Mouse (Mus musculus) liver, embryonic 11.5 days (tissue): ENCODE results near the gene Gm49661. TPM values are rescaled to one million over a fixed set of nuclear protein-coding genes. Genes with fewer than 3 reads are reported as not detected.

Source experiments
- ATAC-seq: fragments of 200-750 bp; cut with Nextera tagmentation; replicated peaks from 2 replicates; pipeline ENCODE4 v1.8.0; 2017; ENCODE audit warnings: moderate number of reproducible peaks, mild to moderate bottlenecking, moderate TSS enrichment, moderate library complexity; ENCODE audit not compliant: low FRiP score
- DNase-seq: peaks from one replicate; pipeline ENCODE4 v3.0.0-alpha.2; 2017; ENCODE audit warnings: low spot score
- H3K27ac ChIP-seq: fragments of 300-500 bp; sonication (generic); 2 replicates; pipeline ENCODE4 v1.5.1; 2014; ENCODE audit warnings: mild to moderate bottlenecking, low read depth, low read length, control low read depth
- H3K27me3 ChIP-seq: fragments of 300-500 bp; sonication (generic); replicated peaks from 2 replicates; pipeline ENCODE4 v1.6.1; 2014; ENCODE audit warnings: low read length, mixed read lengths; ENCODE audit not compliant: control insufficient read depth, insufficient read depth
- H3K36me3 ChIP-seq: fragments of 300-500 bp; sonication (generic); 2 replicates; pipeline ENCODE4 v1.6.1; 2014; ENCODE audit warnings: mild to moderate bottlenecking, low read length, moderate library complexity, mixed read lengths; ENCODE audit not compliant: control insufficient read depth, insufficient read depth
- H3K4me1 ChIP-seq: fragments of 300-500 bp; sonication (generic); replicated peaks from 2 replicates; pipeline ENCODE4 v1.6.1; 2014; ENCODE audit warnings: low read length, mixed read lengths; ENCODE audit not compliant: control insufficient read depth, insufficient read depth
- H3K4me2 ChIP-seq: fragments of 300-500 bp; sonication (generic); 2 replicates; pipeline ENCODE4 v1.6.1; 2014; ENCODE audit warnings: mild to moderate bottlenecking, control low read depth, moderate library complexity
- H3K4me3 ChIP-seq: fragments of 300-500 bp; sonication (generic); 2 replicates; pipeline ENCODE4 v1.5.1; 2014; ENCODE audit warnings: low read depth, low read length, control low read depth
- H3K9ac ChIP-seq: fragments of 300-500 bp; sonication (generic); 2 replicates; pipeline ENCODE4 v1.6.1; 2014; ENCODE audit warnings: low read depth, low read length, control low read depth
- H3K9me3 ChIP-seq: fragments of 300-500 bp; sonication (generic); 2 replicates; pipeline ENCODE4 v1.6.1; 2016; ENCODE audit warnings: low read length, inconsistent platforms, mixed read lengths; ENCODE audit not compliant: control insufficient read depth
- WGBS: fragments of 180-500 bp; shearing (Covaris S2); extraction: QIAGEN DNeasy Blood & Tissue Kit; methylation state at CpG from one replicate; pipeline ENCODE4 v1.1.7; 2014; 5-methylcytosine and 5-hydroxymethylcytosine counted together
- polyA plus RNA-seq: library from polyadenylated mRNA; unstranded; fragments of >200 nt; fragmentation: Nextera tagmentation; extraction: Ambion mirVana; gene quantifications from 2 replicates; pipeline ENCODE4 v1.2.1, GENCODE M21; 2014

Gm49661 gene
- polyA plus RNA-seq, 1 experiment from 2014 or later = not detected

- peaks cover 54% of the 10 kb centered on the region for H3K4me1 ChIP-seq
- no peaks in the 10 kb centered on the region for H3K27me3 ChIP-seq
- DNase-seq (no peak), ATAC-seq (no peak)
- no peaks in the 10 kb centered on the region for H3K9me3 ChIP-seq
- H3K4me2 ChIP-seq = peak overlapping the region; percentile 99
- peaks cover 38% of the 10 kb centered on the region for H3K36me3 ChIP-seq
- H3K9ac ChIP-seq = peak overlapping the region; percentile 32; the same call in 1 of the 2 replicates
- 70% methylated on average over 4 of the region's 4 CpGs for WGBS
- peak overlapping the region; percentile 96 for H3K27ac ChIP-seq
- H3K4me3 ChIP-seq = peak overlapping the region; percentile 78
Observed at GRCm38 (mm10) chr8:84973803-84974542, 4.7 kb upstream of the Gm49661 start.

DNA sequence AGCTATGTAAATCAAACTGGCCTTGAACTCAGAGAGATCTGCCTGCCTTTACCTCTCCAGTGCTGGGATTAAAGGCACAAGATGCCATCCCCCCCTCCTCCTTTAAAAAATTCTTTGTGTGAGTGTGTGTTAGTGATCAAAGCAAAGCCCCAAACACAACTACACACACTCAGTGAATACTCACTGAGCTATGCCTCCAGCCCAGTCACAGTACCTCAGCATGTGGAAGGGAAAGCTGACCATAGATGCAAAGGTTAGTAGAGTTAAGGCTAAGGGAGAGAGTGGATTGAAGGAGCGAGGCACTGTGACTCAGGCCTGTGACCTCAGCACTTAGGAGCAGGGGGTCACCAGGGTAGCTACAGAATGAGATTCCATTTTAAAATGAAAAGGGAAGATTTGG lies 3.8 kb upstream of the Gm49661 start:
- Histone ChIP-seq H3K9ac (peak overlapping the region; percentile 4; the same call in 1 of the 2 replicates), H3K27ac (peak overlapping the region; percentile 96; the same call in 1 of the 2 replicates)
- 88% methylated on average over 1 of the region's 1 CpGs for WGBS

DNA sequence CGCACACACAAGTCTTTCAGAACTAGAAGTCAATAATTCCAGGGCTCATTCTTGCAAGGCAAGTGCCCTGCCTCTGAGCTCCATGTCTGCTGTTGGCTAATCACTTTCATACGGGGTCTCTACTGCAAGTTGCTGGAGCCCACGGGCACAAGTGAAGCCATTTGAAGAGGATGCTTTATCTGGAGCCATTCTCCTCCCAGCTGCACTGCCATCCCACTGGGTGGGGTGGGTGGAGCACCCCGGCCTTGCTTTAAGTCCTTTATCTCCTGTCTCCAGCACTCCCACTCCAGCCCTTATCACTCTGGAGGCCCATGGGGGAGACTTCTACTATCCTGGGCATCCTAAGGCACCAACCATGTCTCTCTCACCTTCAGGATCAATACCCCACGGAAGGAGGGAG lies 1.7 kb upstream of the Gm49661 start:
- Histone ChIP-seq H3K4me3 (peak overlapping the region; percentile 62), H3K27ac (peak overlapping the region; percentile 96), H3K9me3 (no peaks in the 10 kb centered on the region), H3K27me3 (no peaks in the 10 kb centered on the region), H3K9ac (peak overlapping the region; percentile 90), H3K4me1 (peaks cover 67% of the 10 kb centered on the region), H3K36me3 (peaks cover 38% of the 10 kb centered on the region), H3K4me2 (peak overlapping the region; percentile 99)
- ATAC-seq (peak; percentile 83), DNase-seq (peak; percentile 62)
- 33% methylated on average over 5 of the region's 5 CpGs for WGBS

More for the DNA sequence above, 3.8 kb upstream of the Gm49661 start:
- Histone ChIP-seq H3K4me2 (peak overlapping the region; percentile 99), H3K4me3 (peak overlapping the region; percentile 22; the same call in 1 of the 2 replicates), H3K9me3 (no peaks in the 10 kb centered on the region), H3K4me1 (peaks cover 58% of the 10 kb centered on the region), H3K27me3 (no peaks in the 10 kb centered on the region), H3K36me3 (peaks cover 38% of the 10 kb centered on the region)
- no peak for ATAC-seq
- DNase-seq = no peak

GRCm38 (mm10) chr8:84970135-84970790 lies 1.0 kb upstream of the Gm49661 start:
- Histone ChIP-seq H3K36me3 (peaks cover 38% of the 10 kb centered on the region), H3K4me1 (peaks cover 62% of the 10 kb centered on the region), H3K9me3 (no peaks in the 10 kb centered on the region), H3K4me3 (peak overlapping the region; percentile 62), H3K9ac (peak overlapping the region; percentile 90), H3K4me2 (peak overlapping the region; percentile 99), H3K27me3 (no peaks in the 10 kb centered on the region), H3K27ac (peak overlapping the region; percentile 96)
- no peak for ATAC-seq
- WGBS = 8% methylated on average over 21 of the region's 21 CpGs
- no peak for DNase-seq

- Histone ChIP-seq H3K36me3 (peaks cover 24% of the 10 kb centered on the region), H3K9me3 (no peaks in the 10 kb centered on the region), H3K4me1 (peaks cover 65% of the 10 kb centered on the region), H3K27ac (peak overlapping the region; percentile 96), H3K4me3 (peak overlapping the region; percentile 62), H3K27me3 (no peaks in the 10 kb centered on the region), H3K9ac (peak overlapping the region; percentile 90), H3K4me2 (peak overlapping the region; percentile 99)
- ATAC-seq (no peak), DNase-seq (no peak)
- 12% methylated on average over 2 of the region's 2 CpGs for whole genome bisulfite sequencing
Observed at GRCm38 (mm10) chr8:84968650-84969049, 583 bp downstream of the Gm49661 start.

GRCm38 (mm10) chr8:84967532-84968304 lies 1.5 kb downstream of the Gm49661 start:
- Histone ChIP-seq H3K27me3 (no peaks in the 10 kb centered on the region), H3K4me1 (peaks cover 60% of the 10 kb centered on the region), H3K27ac (peak overlapping the region; percentile 96), H3K36me3 (peaks cover 17% of the 10 kb centered on the region), H3K4me2 (peak overlapping the region; percentile 99), H3K9me3 (no peaks in the 10 kb centered on the region), H3K9ac (peak overlapping the region; percentile 46), H3K4me3 (no peak overlapping the region; the same call in 1 of the 2 replicates)
- 82% methylated on average over 13 of the region's 13 CpGs for WGBS
- no peak for ATAC-seq
- DNase-seq = no peak

DNA sequence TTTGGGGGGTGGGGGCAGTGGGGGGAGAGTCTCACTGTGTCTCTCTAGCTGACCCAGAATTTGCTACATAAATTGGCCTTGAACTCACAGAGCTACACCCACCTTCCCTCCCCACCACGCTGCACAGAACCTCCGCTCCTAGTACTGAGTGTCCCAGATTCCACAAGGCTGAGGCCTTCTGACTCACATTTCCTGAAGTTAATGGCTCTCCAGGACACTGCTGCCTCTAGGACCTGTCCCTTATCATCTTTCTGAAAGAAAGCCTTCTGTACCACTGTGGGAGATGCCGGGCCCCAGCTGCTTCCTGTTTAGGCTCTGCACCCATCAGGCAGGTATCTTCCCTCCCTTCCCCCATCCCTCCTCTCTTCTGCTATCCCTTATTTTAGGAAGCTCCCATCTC lies 2.6 kb downstream of the Gm49661 start:
- Histone ChIP-seq H3K9me3 (no peaks in the 10 kb centered on the region), H3K4me1 (peaks cover 50% of the 10 kb centered on the region), H3K4me3 (peak overlapping the region; percentile 89), H3K9ac (peak overlapping the region; percentile 53), H3K4me2 (peak overlapping the region; percentile 97), H3K27ac (peak overlapping the region; percentile 96), H3K36me3 (peaks cover 15% of the 10 kb centered on the region), H3K27me3 (no peaks in the 10 kb centered on the region)
- 21% methylated on average over 3 of the region's 3 CpGs for WGBS
- DNase-seq (no peak), ATAC-seq (peak; percentile 27)

GRCm38 (mm10) chr8:84965731-84966291 lies 3.4 kb downstream of the Gm49661 start:
- Histone ChIP-seq H3K27me3 (no peaks in the 10 kb centered on the region), H3K4me1 (peaks cover 45% of the 10 kb centered on the region), H3K27ac (peak overlapping the region; percentile 96), H3K36me3 (peaks cover 11% of the 10 kb centered on the region), H3K9ac (peak overlapping the region; percentile 92), H3K9me3 (no peaks in the 10 kb centered on the region), H3K4me3 (peak overlapping the region; percentile 89), H3K4me2 (peak overlapping the region; percentile 97)
- peak; percentile 90 for DNase-seq
- under 1% methylated on average over 41 of the region's 41 CpGs for WGBS
- ATAC-seq = peak; percentile 83
